Mouse (Mus musculus): ENCODE results near the gene Mtr.

Gene Mtr

DNA sequence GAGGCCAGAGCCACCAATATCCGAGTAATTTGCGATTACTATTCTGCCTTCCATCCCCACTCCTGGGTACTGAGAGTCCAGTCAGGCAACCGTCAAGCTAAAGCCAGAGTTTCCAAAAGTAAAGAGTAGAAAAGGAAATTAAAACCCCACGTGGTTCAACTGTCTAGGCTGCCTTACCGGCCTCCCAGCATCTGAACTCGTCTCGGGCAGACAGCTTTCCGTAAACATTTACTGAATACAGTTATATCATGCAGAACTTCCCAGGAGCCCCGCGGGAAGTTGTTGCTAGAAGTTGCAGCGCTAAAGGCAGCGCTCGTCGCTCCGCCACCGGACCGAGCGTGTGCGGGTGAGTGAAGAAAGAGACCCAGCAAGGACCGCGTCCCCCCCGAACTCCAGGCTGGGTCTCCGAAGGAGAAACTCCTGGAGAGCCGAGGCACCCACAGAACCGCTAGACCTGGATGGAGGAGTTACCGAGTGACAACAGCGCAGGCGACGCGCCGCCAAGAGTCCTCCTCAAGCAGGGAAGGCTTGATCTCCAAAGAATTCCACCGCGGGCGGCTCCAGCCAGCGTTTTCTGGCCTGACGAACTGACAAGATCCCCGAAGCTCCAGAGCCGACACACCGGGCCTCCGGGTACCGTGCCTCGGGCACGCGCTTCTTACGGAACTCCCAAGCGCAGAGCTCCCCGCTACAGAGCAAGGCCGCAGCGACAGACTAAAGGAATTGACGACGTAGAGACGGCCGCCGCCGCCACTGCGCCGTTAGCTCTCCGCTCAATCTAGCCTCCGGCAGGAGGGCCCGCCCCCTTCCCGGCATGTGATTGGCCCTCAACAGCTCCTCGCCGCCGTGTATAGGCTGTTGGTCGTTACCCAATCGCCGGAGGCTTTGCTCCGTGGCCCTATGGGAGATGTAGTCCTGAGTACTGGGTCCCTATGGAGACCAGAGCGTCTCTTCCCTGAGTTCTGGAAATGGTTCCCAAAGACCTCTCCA, at the start of gene Mtr:
Mtr (minus strand) TSS at position 723 of the 990 bp plus-strand sequence.
- peak; percentile 97 for DNase-seq

DNA sequence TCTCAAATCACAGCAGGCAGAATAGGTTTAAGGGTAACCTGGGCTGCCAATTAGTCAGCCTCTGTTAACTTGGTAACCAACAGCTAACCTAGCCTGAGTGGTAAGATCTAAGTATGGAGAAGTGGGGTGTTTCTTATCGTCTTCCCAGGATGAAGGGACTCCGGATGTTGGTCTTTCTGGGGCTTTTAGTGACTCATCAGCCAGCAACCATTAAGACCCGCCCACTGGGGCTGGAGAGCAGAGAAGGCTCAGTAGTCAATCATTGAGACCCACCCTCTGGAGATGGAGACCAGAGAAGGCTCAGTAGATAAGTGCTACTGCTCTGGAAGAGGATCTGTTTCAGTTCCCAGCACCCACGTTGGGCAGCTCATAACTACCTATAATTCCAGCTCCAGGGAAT, 49.4 kb upstream of the Mtr start:
- no peak for DNase-seq

DNA sequence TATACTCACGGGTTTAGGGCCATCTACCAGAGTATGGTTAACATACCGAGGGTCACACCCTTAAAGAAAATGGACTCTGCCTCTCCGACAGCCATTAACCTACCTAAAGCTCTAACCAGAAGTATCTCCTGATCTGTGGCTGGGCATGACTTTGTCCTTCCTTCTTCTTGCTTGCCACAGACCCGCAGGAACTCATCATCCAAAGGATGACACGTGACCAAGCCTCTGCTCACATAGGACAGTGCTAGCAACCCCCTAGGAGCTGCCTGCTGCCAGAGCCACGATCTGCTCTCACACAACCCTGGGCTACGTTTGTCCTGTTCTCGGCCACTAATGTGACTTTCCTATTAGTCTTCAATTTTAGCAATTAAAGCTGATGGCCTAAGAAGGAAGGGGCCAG, 47.6 kb upstream of the Mtr start:
- no peak for DNase-seq

DNA sequence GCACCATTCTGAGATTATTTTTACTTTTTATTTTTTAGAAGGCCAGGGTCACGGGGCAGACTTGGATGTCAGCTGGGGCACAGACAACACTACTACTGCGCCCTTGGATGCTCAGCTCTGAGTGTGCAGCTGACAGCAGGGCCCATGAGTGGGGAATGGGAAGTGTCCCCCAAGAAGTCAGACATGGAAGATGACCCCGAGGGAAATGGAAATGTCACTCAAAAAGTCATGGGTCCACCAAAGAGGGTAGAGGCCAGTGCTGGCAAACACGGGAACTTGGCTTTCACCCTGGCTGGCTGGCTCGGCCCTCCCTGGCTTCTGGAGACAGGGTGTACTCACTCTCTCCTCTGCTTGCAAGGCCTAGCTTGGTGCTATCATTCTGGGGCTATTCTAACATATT, 47.1 kb upstream of the Mtr start:
- DNase-seq, result no peak

DNA sequence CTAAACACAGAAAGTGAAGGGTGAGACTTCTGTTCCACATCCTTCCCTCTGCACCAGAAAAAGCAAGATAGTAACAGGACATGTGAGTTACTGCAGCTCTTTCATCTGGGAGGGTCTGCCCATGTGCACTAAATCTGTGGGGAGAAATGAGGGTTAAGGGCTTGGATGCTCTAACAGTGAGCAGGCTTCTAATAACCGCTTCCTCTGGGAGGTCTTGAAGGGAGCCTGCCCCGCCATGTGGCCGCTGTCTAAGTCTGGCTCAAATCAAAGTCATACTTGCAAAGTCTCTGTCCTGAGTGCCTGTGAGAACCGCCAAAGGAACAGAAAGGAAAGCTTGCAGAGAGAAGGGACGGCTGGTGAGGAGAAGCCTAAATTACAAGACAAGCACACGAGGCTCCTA, 39.9 kb upstream of the Mtr start:
- DNase-seq, result no peak

DNA sequence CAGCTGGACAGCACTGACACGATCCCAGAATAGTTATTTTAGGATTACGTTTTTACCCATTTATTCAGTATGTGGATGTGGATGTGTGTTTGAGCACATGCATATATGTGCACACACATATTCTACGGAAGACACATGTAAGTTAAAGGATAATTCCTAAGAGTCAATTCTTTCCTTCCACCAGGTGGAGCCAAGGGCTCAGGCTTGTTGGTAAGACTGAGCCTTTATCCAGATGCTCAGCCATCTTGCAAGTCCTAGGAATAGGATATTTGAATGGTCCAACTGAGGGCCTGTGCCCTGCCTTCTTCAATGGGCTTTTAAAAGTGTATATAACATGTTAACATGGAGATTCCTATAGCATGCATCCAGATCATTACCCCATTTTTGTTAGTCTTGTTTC, 38.8 kb upstream of the Mtr start:
- peak; percentile 60 for DNase-seq

DNA sequence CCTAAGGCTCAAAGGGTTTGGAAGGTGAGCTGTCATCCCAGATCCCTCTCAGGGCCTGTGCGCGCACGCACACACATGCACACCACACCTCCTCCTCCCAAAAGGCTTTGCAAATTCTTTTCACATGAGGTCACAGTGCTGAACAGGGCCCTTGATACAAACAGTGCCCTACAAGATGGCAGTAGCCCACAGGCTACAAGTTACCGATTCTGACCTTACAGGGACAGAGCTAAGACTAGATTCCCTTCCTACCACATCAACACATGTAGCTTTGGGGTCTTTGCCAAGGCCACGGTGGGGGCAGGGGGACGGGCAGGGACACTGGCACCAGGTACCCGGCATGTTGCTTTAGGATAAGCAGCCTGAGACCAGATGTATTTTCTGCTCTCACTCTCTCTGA, 35.9 kb upstream of the Mtr start:
- DNase-seq, result no peak

DNA sequence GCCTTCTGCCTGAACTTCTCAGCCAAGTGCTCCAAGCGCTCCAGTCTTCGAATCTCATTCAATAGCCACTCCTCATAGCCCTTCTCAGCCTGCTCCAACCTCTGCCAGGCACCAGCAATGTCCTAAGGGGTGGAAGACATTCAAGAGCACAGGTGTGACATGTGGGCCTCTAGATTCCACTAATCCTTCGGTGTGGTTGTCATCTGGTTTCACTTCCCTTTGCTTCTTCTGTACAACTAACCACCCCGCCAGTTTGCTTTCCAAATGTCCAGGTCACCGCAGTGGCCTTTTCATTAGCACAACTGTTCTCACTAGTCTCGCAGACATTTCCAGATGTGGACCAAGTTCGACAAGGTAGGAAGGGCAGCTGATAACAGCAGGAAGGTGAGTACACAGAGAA, 32.8 kb upstream of the Mtr start:
- DNase-seq, result no peak

DNA sequence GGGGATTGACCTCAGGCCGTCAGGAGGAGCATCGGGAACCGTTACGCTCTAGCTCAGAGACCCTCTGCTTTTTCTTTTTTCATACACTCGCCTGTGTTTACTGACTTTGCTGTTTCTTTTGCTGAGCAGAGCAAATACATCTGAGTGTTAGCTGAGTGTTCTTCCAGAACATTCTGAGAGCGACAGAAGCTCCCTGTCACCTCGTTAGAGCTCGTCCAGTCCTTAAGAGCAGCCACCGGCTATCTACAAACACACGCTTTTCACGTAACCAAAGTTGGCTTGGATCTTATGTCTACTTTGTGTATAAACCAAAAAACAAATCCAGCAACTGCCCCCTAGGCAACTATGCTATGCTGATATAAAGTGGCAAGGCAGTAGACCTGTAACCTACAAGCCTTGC, 26.6 kb upstream of the Mtr start:
- DNase-seq, result no peak

DNA sequence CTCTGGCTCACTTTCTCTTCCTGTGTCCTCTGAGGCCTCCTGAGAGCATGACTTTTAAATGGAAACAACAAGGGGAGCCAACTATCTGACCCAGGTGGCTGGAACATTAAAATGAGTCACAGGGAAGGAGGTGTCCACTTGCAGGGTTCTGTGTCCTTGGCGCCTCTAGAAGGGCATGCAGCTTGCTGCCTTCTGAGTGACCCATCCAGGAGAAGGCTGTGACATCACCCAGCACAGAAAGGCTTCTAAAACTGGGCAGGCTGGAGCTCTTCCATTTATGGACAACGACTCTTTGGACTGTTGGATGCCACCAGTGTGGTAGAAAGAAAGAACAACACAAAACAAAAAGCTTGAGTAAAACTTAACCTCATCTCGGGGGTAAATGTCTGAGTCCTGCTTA, 25.9 kb upstream of the Mtr start:
- DNase-seq, result peak; percentile 64

DNA sequence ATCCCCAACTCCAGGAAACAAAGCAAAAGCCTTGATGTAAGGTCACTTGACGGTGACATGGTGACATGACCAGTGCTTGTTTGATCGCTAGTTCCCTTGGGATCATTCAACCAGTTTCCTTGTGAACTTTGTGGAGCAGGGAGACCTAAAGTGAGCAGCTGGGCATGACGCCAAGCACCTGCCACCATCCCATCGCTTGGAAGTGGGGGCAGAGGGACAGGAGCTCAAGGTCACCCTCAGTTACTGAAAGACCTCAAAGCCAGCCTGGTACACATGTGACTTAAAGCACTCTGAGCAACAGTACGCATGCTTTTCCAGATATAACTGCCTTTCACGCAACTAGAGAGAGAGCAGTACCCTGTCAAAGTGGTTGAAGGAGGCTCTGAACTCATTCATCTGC, 16.8 kb upstream of the Mtr start:
- no peak for DNase-seq

DNA sequence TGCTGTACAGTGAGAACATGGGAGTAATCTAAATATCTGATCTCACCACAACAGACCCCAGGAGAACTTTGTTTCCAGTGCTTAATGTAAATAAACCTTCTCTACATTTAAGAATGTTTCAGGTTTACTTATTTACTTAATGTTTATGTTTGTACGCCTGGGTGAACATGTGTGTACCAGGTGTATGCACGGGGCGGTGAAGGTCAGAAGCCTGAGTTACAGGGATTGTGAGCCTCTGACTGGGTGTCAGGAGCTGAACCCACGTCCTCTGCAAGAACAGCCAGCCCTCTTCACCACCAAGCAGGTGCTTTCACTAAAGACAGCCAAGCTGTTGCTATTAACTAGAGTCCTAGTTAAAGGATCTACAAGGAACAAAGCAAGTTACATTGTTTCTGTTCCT, 16.3 kb upstream of the Mtr start:
- DNase-seq, result no peak

DNA sequence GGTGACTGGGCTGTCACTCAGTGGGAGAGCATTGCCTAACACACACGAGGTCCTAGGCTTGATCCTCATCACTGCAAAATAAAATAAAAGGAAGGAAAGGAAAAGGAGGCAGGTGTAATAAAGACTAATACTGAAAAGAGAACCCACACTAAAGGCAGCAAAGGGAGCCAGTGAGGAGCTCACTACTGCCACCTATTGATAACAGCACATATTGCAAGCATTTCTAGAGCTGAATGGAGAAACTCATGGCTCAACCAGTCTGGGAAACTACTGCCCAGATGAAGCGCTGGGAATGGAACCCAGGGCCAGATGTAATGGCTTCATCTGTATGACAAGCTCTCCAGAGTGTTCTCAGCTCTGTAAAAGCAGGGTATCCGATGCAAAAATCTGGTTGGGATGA, 15.0 kb upstream of the Mtr start:
- peak; percentile 74 for DNase-seq

DNA sequence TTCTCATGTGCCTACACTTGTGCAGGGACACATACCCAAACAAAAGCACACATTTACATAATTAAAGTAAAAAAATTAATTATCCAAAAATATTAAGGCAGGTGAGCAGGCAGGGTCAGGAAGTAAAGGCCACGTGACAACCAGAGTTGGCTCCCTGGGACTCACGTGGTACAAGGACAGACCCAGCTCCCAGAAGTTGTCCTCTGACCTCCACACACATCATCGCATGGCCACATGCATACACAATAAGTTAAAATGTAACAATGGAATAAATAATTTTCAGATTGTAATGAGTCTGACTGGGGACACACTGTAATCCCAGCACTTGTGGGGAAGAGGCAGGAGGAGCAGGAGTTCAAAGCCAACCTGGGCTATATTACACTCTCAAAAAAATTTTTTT, 10.1 kb upstream of the Mtr start:
- peak; percentile 71 for DNase-seq

DNA sequence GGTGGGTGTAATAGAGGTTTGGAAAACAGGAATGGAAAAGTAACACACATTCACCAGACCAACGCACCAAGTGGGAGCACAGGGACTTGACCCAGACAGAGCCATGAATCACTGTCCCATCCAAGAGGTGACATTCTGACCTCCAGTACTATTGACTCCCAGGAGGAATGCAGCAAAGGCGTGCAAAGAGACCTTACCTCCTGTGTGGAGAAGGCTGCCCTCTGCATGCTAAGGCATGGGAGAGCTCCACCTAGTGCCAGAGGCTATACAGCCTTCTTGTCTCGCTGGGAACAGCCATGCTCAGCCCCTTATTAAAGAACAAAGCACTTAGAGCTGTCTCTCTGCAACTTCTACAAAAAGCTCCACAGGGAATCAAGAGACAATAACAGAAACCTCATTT, 9.2 kb upstream of the Mtr start:
- peak; percentile 60 for DNase-seq

DNA sequence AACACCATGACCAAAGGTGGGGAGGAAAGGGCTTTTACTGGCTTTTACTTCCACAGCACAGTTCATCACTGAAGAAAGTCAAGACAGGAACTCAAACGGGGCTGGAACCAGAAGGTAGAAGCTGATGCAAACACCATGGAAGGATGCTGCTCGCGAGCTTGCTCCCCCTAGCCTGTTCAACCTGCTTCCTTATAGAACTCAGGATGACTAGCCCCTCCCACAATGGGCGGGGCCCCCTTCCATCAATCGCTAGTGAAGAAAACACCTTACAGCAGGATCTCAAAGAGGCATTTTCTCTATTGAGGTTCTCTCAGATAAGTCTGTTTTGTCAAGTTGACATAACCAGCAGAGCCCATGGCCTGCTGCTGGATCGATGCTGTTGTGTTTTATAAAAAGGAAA, 6.1 kb upstream of the Mtr start:
- no peak for DNase-seq

DNA sequence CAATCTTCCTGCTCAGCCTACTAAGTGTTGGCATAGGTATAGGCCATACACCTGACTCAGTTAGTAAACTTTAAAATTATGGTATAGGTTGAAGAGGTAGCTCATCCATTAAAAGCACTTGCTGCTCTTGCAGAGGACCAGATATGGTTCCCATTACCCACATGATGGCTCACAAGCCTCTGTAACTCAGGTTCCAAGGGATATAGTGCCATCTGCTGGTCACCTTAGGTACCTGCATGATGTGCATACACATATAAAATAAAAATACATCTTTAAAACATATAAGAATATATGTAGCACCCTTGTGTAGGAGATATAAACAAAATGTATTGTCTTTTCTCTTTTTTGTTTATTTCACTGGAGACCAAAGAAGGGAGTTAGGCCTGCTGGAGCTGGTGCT, 3.6 kb upstream of the Mtr start:
- no peak for DNase-seq

DNA sequence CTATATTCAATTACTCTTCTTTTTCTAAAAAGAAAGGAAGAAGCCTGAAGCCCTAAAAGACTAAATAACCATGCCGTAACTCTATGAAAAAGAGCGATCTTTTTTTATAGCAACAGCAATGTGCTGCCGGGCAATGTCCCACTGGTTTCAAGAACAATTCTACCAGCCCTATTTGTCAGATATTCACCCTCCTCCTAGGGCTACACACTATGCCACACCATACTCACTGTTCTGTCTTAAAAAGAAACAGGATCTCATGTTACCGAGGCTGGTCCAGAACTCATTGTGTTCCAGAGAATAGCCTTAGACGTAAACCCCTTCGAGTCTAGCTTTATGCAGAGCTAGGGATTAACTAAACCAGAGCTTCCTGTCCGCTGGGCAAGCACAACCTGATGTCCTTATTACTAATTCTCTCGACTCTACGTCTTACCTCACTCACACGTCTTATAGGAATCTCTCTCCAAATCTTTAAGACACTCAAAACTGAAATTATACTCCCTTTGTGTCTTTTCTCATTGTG, 982 bp downstream of the Mtr start:
- DNase-seq, result no peak

DNA sequence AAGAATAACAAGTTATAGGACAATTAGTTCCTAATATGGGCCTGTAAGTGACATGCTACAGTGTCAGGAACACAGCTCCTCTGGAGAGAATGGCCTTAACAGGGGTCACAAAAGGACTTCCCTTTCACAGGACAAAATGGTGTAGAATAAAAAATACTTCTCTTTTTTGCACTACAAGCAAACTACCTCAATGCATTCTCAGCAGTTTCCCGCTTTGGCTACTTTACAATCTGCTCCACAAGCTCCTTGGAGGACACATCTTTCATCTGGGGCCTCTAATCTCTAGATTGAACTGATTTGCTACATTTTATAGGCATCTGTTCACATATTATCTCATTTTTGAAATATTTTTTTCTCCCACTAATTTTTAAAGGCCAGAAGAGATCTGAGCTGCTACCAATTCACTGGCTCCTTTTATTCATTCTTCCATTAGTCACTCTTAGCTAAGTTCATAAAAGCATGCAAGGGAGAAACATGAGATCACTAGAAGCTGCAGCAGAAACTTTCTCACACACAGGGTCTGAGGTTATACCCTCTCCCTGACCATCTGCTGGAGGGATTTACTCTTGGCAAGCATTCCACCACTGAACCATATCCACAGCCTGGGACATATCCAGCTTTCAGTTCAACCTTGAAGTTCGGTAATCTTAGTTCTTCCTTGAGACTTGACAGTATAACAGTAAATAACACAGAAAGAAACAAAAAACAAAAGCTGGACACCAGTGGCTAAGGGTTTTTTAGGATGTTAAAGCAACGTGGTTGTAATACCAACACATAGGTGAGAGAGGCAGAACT, 1.8 kb downstream of the Mtr start:
- DNase-seq, result peak; percentile 30

DNA sequence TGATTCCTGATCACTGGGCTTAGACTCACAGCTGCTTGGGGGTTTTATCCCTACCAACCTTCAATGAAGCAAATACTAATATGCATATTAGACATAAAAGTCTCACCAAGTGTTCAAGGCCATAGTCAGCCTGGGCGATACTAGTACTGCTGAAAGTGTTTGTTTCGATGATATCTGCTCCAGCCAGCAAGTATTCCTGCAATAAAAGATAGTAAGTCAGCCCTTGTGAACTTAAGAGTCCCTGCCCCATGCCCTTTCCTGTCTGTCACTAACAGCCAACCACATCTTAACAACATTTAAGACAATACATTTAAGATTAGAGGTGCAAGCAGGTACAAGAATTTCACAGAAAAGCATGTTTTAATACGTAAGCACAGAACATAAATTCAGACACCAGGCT, 7.4 kb downstream of the Mtr start:
- DNase-seq, result no peak

DNA sequence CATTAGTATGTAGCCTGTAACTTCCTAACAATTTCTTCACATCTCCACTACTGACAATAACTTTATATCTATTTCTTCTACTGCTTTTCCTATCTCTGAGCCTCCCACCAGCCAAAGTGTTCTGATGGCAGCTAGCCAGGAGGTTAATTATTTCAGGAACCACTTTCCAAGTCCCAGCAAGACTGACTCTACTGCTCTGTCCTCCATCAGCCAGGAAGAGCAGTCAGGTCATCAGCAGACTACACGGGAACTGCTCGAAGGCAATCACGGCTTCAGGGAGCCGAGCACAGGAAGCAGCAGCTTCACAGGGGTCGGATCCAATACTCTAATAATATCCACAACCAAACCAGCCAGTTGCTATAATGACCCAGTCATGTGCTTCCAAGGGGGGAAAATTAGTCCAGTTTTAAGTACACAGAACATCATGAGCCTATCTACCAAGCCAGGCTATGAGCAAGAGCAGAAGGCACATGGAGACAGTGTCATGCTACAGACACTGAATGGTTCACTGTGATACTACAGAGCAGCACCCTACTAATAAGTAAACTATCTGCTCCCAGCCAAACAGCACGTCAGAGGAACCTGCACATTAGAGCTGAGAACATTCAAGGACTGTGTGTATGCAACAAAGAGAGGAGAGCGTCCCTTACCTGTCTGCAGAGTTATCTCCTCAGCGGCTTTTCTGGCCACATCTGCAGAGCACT, 8.6 kb downstream of the Mtr start:
- peak; percentile 60 for DNase-seq

DNA sequence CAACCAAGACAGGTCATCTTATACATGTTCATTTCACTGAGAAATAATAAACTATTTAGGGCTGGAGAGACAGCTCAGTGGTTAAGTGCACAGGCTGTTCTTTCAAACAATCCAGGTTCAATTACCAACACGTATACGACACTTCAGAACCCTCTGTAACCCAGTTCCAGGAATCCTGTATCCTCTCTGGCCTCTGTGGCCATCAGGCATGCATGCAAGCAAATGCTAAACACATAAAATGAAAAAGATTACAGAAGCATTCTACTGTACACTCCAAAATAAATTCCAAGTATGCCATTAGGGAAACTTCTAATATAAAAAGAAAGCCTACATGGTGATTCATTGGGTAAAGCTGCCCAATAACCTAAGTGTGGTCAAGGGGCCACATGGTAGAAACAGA, 12.0 kb downstream of the Mtr start:
- DNase-seq, result no peak

DNA sequence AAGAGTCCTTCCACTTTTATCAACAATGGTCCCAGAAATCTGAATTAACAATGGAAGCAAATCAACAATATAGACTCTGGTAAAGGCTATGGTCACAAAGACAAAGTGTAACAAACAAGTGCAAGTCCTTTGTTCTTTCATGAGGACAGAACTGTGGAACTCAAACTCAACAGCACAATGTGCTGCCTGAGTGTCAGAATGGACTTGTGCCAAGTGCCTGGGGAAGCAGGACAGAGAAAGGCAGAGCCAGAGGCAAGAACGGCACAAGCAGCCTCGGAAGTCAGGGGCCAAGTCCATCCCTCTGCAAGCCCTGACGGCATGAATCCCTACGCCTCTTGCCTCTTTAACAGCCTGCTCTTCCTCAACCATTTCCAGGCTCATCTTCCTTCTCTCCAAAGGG, 13.9 kb downstream of the Mtr start:
- DNase-seq, result no peak
